Mouse (Mus musculus) megakaryocyte, embryonic 14.5 days (primary cell): ENCODE measurements around the gene Cd300a. TPM values are rescaled to one million over a fixed set of nuclear protein-coding genes. Genes with fewer than 3 reads are reported as not detected.

Experiments used
- H3K27me3 ChIP-seq: replicated peaks from 2 replicates; pipeline ENCODE3; 2012; ENCODE audit warnings: inconsistent platforms
- H3K36me3 ChIP-seq: replicated peaks from 2 replicates; pipeline ENCODE3; 2012; ENCODE audit warnings: low read length, inconsistent platforms, mixed read lengths
- H3K4me1 ChIP-seq: 2 replicates; pipeline ENCODE4 v1.6.1; 2012; ENCODE audit warnings: inconsistent platforms
- H3K4me3 ChIP-seq: replicated peaks from 2 replicates; pipeline ENCODE3; 2012; ENCODE audit warnings: moderate library complexity, mild to moderate bottlenecking, inconsistent platforms
- H3K9me3 ChIP-seq: 2 replicates; pipeline ENCODE4 v1.6.1; 2012; ENCODE audit warnings: inconsistent platforms
- FLI1 ChIP-seq: IDR thresholded peaks from 2 replicates; pipeline ENCODE4 v1.6.1; 2012; ENCODE audit warnings: low read length, inconsistent platforms, mixed read lengths
- GATA1 ChIP-seq: IDR thresholded peaks from 3 replicates; pipeline ENCODE4 v1.6.1; 2012; ENCODE audit warnings: mixed read lengths, low read length, inconsistent platforms, borderline replicate concordance
- polyA plus RNA-seq: library from polyadenylated mRNA; stranded (reverse); fragments of >175 nt; gene quantifications from 2 replicates; pipeline ENCODE4 v1.2.3, GENCODE M21; 2012; ENCODE audit warnings: low replicate concordance; ENCODE audit not compliant: insufficient read depth

Cd300a gene
- polyA plus RNA-seq, 1 experiment: 3.4 TPM

DNA sequence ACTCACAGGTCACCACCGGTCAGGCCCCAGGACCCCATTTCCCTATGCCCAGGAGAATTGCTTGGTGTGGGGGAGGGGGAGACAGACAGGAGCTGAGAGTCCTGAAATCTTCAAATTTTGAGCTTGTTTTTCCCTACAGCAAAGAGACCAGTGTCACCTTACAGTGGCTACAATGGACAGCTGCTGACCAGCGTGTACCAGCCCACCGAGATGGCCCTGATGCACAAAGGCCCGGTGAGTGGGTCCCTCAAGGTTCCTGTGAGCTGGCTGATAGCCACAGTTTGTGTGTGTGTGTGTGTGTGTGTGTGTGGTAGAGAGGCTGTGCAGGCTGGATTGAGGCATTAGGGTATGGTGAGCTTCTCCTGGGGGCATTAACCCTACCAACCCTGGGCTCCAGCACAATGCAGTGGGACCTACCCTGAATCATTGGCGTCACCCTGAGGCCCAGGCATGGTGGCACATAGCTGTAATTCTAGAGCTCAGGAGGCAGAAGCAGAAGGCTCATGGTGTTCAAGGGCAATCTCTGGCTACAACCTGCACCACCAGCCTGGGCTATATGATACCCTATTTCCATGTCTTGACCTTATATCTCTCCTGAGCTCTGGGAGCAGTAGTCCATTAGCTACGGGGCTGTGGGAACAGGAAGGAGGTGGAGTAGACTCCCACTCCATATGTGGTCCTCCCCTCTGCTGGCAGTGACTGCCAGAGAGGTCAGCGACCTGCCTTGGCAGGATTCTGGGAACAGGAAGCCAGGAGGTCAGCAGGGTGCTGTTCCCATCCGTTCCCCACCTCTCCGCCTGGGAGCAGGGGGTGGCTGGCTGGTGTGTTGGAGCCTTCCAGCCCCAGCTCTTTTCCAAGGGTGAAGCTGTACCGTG lies 23.1 kb upstream of the Cd300a start:
- Histone ChIP-seq H3K4me1 (peaks cover 57% of the 10 kb centered on the region), H3K27me3 (peaks cover 56% of the 10 kb centered on the region), H3K9me3 (no peaks in the 10 kb centered on the region), H3K4me3 (peak overlapping the region; percentile 56), H3K36me3 (peaks cover 80% of the 10 kb centered on the region)
- TF ChIP-seq FLI1: no peak
- TF ChIP-seq GATA1: no peak

- Histone ChIP-seq H3K36me3 (peaks cover 80% of the 10 kb centered on the region), H3K9me3 (no peaks in the 10 kb centered on the region), H3K4me1 (peaks cover 57% of the 10 kb centered on the region), H3K27me3 (peaks cover 54% of the 10 kb centered on the region), H3K4me3 (peak overlapping the region; percentile 76)
- TF ChIP-seq GATA1: no peak
- TF ChIP-seq FLI1: no peak
These were observed 22.2 kb upstream of the Cd300a start for GRCm38 (mm10) chr11:114867361-114868235.

GRCm38 (mm10) chr11:114868280-114868679 lies 21.6 kb upstream of the Cd300a start:
- no peak overlapping the region for H3K4me3 ChIP-seq
- peaks cover 64% of the 10 kb centered on the region for H3K4me1 ChIP-seq
- no peaks in the 10 kb centered on the region for H3K9me3 ChIP-seq
- H3K27me3 ChIP-seq: peaks cover 53% of the 10 kb centered on the region
- H3K36me3 ChIP-seq: peaks cover 83% of the 10 kb centered on the region
- no peak for TF ChIP-seq FLI1
- TF ChIP-seq GATA1: no peak

- Histone ChIP-seq H3K36me3 (peaks cover 74% of the 10 kb centered on the region), H3K27me3 (peaks cover 51% of the 10 kb centered on the region), H3K4me3 (no peak overlapping the region), H3K9me3 (no peaks in the 10 kb centered on the region), H3K4me1 (peaks cover 70% of the 10 kb centered on the region)
- TF ChIP-seq FLI1 (no peak), GATA1 (no peak)
These were observed 20.1 kb upstream of the Cd300a start for GRCm38 (mm10) chr11:114869787-114870186.

DNA sequence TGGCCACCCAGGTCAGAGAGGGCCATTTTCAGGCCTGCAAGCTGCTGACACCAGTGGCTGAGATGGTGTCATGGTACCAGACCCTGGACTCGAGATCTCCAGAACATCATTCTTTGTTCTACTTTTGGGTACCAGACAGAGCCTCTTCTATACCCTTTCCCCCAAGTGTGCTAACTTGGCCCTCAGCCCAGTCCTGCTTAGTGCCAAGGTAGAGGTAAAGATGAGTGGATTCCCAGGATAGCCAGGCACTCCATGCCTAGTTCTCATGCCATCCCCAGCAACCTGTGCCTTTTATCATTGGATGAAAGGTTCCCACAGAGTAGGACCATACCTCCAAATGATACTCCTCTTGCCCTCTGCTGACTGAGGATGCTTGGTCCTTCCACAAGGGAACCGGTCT lies 18.3 kb upstream of the Cd300a start:
- peaks cover 43% of the 10 kb centered on the region for H3K27me3 ChIP-seq
- peaks cover 69% of the 10 kb centered on the region for H3K4me1 ChIP-seq
- H3K36me3 ChIP-seq: peaks cover 59% of the 10 kb centered on the region
- H3K9me3 ChIP-seq: no peaks in the 10 kb centered on the region
- no peak overlapping the region for H3K4me3 ChIP-seq
- TF ChIP-seq FLI1: no peak
- no peak for TF ChIP-seq GATA1

GRCm38 (mm10) chr11:114873022-114873817 lies 16.6 kb upstream of the Cd300a start:
- Histone ChIP-seq H3K4me3 (no peak overlapping the region), H3K9me3 (no peaks in the 10 kb centered on the region), H3K36me3 (peaks cover 45% of the 10 kb centered on the region), H3K4me1 (peaks cover 62% of the 10 kb centered on the region), H3K27me3 (peaks cover 32% of the 10 kb centered on the region)
- TF ChIP-seq FLI1 (no peak), GATA1 (no peak)

- H3K4me1 ChIP-seq: peaks cover 50% of the 10 kb centered on the region
- H3K36me3 ChIP-seq: peaks cover 32% of the 10 kb centered on the region
- no peak overlapping the region for H3K4me3 ChIP-seq
- no peak for TF ChIP-seq GATA1
- no peak for TF ChIP-seq FLI1
- peaks cover 22% of the 10 kb centered on the region for H3K27me3 ChIP-seq
- no peaks in the 10 kb centered on the region for H3K9me3 ChIP-seq
These were observed 15.4 kb upstream of the Cd300a start for GRCm38 (mm10) chr11:114874226-114875145.

GRCm38 (mm10) chr11:114875301-114875801 lies 14.5 kb upstream of the Cd300a start:
- TF ChIP-seq GATA1 (no peak), FLI1 (no peak)
- Histone ChIP-seq H3K9me3 (no peaks in the 10 kb centered on the region), H3K27me3 (peaks cover 18% of the 10 kb centered on the region), H3K4me3 (no peak overlapping the region), H3K36me3 (peaks cover 24% of the 10 kb centered on the region), H3K4me1 (peaks cover 56% of the 10 kb centered on the region)
